Mouse (Mus musculus): ENCODE results near the gene Reg1.

Gene Reg1

GRCm38 (mm10) chr6:78460191-78460825 lies 37.8 kb downstream of the Reg1 start:
- TF ChIP-seq NANOG (IDR thresholded peaks at IDR 0.05; ENCODE audit: borderline replicate concordance, low read length) (no peak), POU5F1 (IDR thresholded peaks at IDR 0.05; ENCODE audit: borderline replicate concordance, low read length) (no peak), CTCF (conservative IDR thresholded peaks at IDR 0.05; ENCODE audit: low read length) (no peak)
- H3K9me3 ChIP-seq (ENCODE audit: low read length): no peaks in the 10 kb centered on the region
- H3K36me3 ChIP-seq (ENCODE audit: insufficient read depth, low read length): no peaks in the 10 kb centered on the region
- H3K4me1 ChIP-seq (replicated peaks; ENCODE audit: low read depth, low read length): no peaks in the 10 kb centered on the region
- no peak overlapping the region for H3K4me3 ChIP-seq (replicated peaks; ENCODE audit: low read length)
- no peaks in the 10 kb centered on the region for H3K27me3 ChIP-seq (ENCODE audit: insufficient read depth, low read length)

- H3K4me1 ChIP-seq (replicated peaks; ENCODE audit: low read depth, low read length): no peaks in the 10 kb centered on the region
- no peaks in the 10 kb centered on the region for H3K9me3 ChIP-seq (ENCODE audit: low read length)
- no peaks in the 10 kb centered on the region for H3K36me3 ChIP-seq (ENCODE audit: insufficient read depth, low read length)
- no peak overlapping the region for H3K4me3 ChIP-seq (replicated peaks; ENCODE audit: low read length)
- no peak for TF ChIP-seq POU5F1 (IDR thresholded peaks at IDR 0.05; ENCODE audit: borderline replicate concordance, low read length)
- TF ChIP-seq CTCF (conservative IDR thresholded peaks at IDR 0.05; ENCODE audit: low read length): no peak
- no peak for TF ChIP-seq NANOG (IDR thresholded peaks at IDR 0.05; ENCODE audit: borderline replicate concordance, low read length)
- no peaks in the 10 kb centered on the region for H3K27me3 ChIP-seq (ENCODE audit: insufficient read depth, low read length)
Observed at GRCm38 (mm10) chr6:78462360-78462759, 39.8 kb downstream of the Reg1 start.

- Histone ChIP-seq H3K4me3 (replicated peaks; ENCODE audit: low read length) (no peak overlapping the region), H3K27me3 (ENCODE audit: insufficient read depth, low read length) (no peaks in the 10 kb centered on the region), H3K36me3 (ENCODE audit: insufficient read depth, low read length) (no peaks in the 10 kb centered on the region), H3K9me3 (ENCODE audit: low read length) (no peaks in the 10 kb centered on the region), H3K4me1 (replicated peaks; ENCODE audit: low read depth, low read length) (no peaks in the 10 kb centered on the region)
- no peak for TF ChIP-seq NANOG (IDR thresholded peaks at IDR 0.05; ENCODE audit: borderline replicate concordance, low read length)
- no peak for TF ChIP-seq CTCF (conservative IDR thresholded peaks at IDR 0.05; ENCODE audit: low read length)
Observed at GRCm38 (mm10) chr6:78463266-78463665, 40.8 kb downstream of the Reg1 start.

GRCm38 (mm10) chr6:78468772-78469171 lies 46.3 kb downstream of the Reg1 start, which contains the start of gene Reg3g:
Gene Reg3g, minus strand, starts transcription at chr6:78468872.
- no peaks in the 10 kb centered on the region for H3K4me1 ChIP-seq (replicated peaks; ENCODE audit: low read depth, low read length)
- H3K36me3 ChIP-seq (ENCODE audit: insufficient read depth, low read length): no peaks in the 10 kb centered on the region
- TF ChIP-seq CTCF (conservative IDR thresholded peaks at IDR 0.05; ENCODE audit: low read length): no peak
- no peaks in the 10 kb centered on the region for H3K9me3 ChIP-seq (ENCODE audit: low read length)
- no peaks in the 10 kb centered on the region for H3K27me3 ChIP-seq (ENCODE audit: insufficient read depth, low read length)
- no peak within 1 kb of the TSS for H3K4me3 ChIP-seq (replicated peaks; ENCODE audit: low read length)

GRCm38 (mm10) chr6:78469287-78469686 lies 46.8 kb downstream of the Reg1 start:
- Histone ChIP-seq H3K4me3 (replicated peaks; ENCODE audit: low read length) (no peak overlapping the region), H3K27me3 (ENCODE audit: insufficient read depth, low read length) (no peaks in the 10 kb centered on the region), H3K4me1 (replicated peaks; ENCODE audit: low read depth, low read length) (no peaks in the 10 kb centered on the region), H3K9me3 (ENCODE audit: low read length) (no peaks in the 10 kb centered on the region), H3K36me3 (ENCODE audit: insufficient read depth, low read length) (no peaks in the 10 kb centered on the region)
- TF ChIP-seq NANOG (IDR thresholded peaks at IDR 0.05; ENCODE audit: borderline replicate concordance, low read length) (no peak), POU5F1 (IDR thresholded peaks at IDR 0.05; ENCODE audit: borderline replicate concordance, low read length) (no peak), CTCF (conservative IDR thresholded peaks at IDR 0.05; ENCODE audit: low read length) (no peak)
